Mouse (Mus musculus): Measurements from ENCODE around the gene Zap70. TPM values are rescaled to one million over a fixed set of nuclear protein-coding genes. Genes with fewer than 3 reads are reported as not detected.

Zap70 gene
- polyA plus RNA-seq, 1 experiment from 2014 or later = 0.44 TPM

- no peak overlapping the region for H3K27ac ChIP-seq
- WGBS = 86% methylated on average over 13 of the region's 13 CpGs
- no peak overlapping the region for H3K4me2 ChIP-seq
- H3K9ac ChIP-seq = no peak overlapping the region
- no peaks in the 10 kb centered on the region; the same call in 1 of the 2 replicates for H3K27me3 ChIP-seq
- no peak overlapping the region for H3K4me3 ChIP-seq (replicated peaks)
- no peak for ATAC-seq (replicated peaks; ENCODE audit: low FRiP score)
- peaks cover 11% of the 10 kb centered on the region for H3K4me1 ChIP-seq
- H3K9me3 ChIP-seq (replicated peaks) = no peaks in the 10 kb centered on the region
- no peaks in the 10 kb centered on the region for H3K36me3 ChIP-seq
Measured at GRCm38 (mm10) chr1:36780793-36781192, 19.2 kb downstream of the Zap70 start.

GRCm38 (mm10) chr1:36782476-36782875 lies 20.9 kb downstream of the Zap70 start:
- no peak overlapping the region for H3K9ac ChIP-seq
- WGBS = 76% methylated on average over 11 of the region's 11 CpGs
- no peaks in the 10 kb centered on the region; the same call in 1 of the 2 replicates for H3K27me3 ChIP-seq
- no peak overlapping the region for H3K4me2 ChIP-seq
- H3K9me3 ChIP-seq (replicated peaks) = no peaks in the 10 kb centered on the region
- ATAC-seq (replicated peaks; ENCODE audit: low FRiP score) = no peak
- H3K4me3 ChIP-seq (replicated peaks) = no peak overlapping the region
- H3K4me1 ChIP-seq = peaks cover 13% of the 10 kb centered on the region
- H3K27ac ChIP-seq = no peak overlapping the region
- H3K36me3 ChIP-seq = no peaks in the 10 kb centered on the region

- ATAC-seq (replicated peaks; ENCODE audit: low FRiP score) = peak; percentile 62
- Histone ChIP-seq H3K4me2 (peak overlapping the region; percentile 94), H3K27me3 (no peaks in the 10 kb centered on the region; the same call in 1 of the 2 replicates), H3K9me3 (replicated peaks) (no peaks in the 10 kb centered on the region), H3K4me3 (replicated peaks) (peak overlapping the region; percentile 46), H3K4me1 (peaks cover 13% of the 10 kb centered on the region), H3K9ac (peak overlapping the region; percentile 42; the same call in 1 of the 2 replicates), H3K36me3 (no peaks in the 10 kb centered on the region), H3K27ac (no peak overlapping the region)
- 4% methylated on average over 20 of the region's 20 CpGs for WGBS
Measured at GRCm38 (mm10) chr1:36784365-36785134, 23.0 kb downstream of the Zap70 start.

- peaks cover under 1% of the 10 kb centered on the region; the same call in 1 of the 2 replicates for H3K36me3 ChIP-seq
- H3K27ac ChIP-seq = no peak overlapping the region
- under 1% methylated on average over 16 of the region's 16 CpGs for WGBS
- H3K9ac ChIP-seq = peak overlapping the region; percentile 42; the same call in 1 of the 2 replicates
- peak overlapping the region; percentile 94 for H3K4me2 ChIP-seq
- H3K4me3 ChIP-seq (replicated peaks) = peak overlapping the region; percentile 46
- ATAC-seq (replicated peaks; ENCODE audit: low FRiP score) = 0 out of 2 replicates have a peak, but pooled peaks have one; percentile 17
- peaks cover 13% of the 10 kb centered on the region for H3K4me1 ChIP-seq
- no peaks in the 10 kb centered on the region for H3K9me3 ChIP-seq (replicated peaks)
- H3K27me3 ChIP-seq = no peaks in the 10 kb centered on the region; the same call in 1 of the 2 replicates
Measured at GRCm38 (mm10) chr1:36785238-36785641, 23.6 kb downstream of the Zap70 start.

- no peak overlapping the region for H3K4me2 ChIP-seq
- H3K36me3 ChIP-seq = peaks cover 10% of the 10 kb centered on the region
- no peak overlapping the region for H3K9ac ChIP-seq
- H3K27me3 ChIP-seq = no peaks in the 10 kb centered on the region; the same call in 1 of the 2 replicates
- 95% methylated on average over 7 of the region's 7 CpGs for WGBS
- H3K4me3 ChIP-seq (replicated peaks) = no peak overlapping the region
- no peak overlapping the region for H3K27ac ChIP-seq
- peaks cover 13% of the 10 kb centered on the region for H3K4me1 ChIP-seq
- no peaks in the 10 kb centered on the region for H3K9me3 ChIP-seq (replicated peaks)
- ATAC-seq (replicated peaks; ENCODE audit: low FRiP score) = no peak
Measured at GRCm38 (mm10) chr1:36786377-36786776, 24.8 kb downstream of the Zap70 start.

- H3K4me1 ChIP-seq = peaks cover 13% of the 10 kb centered on the region
- H3K9ac ChIP-seq = no peak overlapping the region
- peaks cover 40% of the 10 kb centered on the region for H3K36me3 ChIP-seq
- no peak overlapping the region for H3K4me3 ChIP-seq (replicated peaks)
- H3K27ac ChIP-seq = no peak overlapping the region
- H3K9me3 ChIP-seq (replicated peaks) = no peaks in the 10 kb centered on the region
- H3K4me2 ChIP-seq = no peak overlapping the region
- no peaks in the 10 kb centered on the region; the same call in 1 of the 2 replicates for H3K27me3 ChIP-seq
- 78% methylated on average over 8 of the region's 8 CpGs for WGBS
- no peak for ATAC-seq (replicated peaks; ENCODE audit: low FRiP score)
Measured at GRCm38 (mm10) chr1:36789416-36789815, 27.8 kb downstream of the Zap70 start.

GRCm38 (mm10) chr1:36796711-36797110 lies 35.1 kb downstream of the Zap70 start:
- WGBS = 74% methylated on average over 7 of the region's 7 CpGs
- no peaks in the 10 kb centered on the region for H3K9me3 ChIP-seq (replicated peaks)
- 0 out of 2 replicates have a peak, but pooled peaks have one; percentile 54 for ATAC-seq (replicated peaks; ENCODE audit: low FRiP score)
- H3K27me3 ChIP-seq = no peaks in the 10 kb centered on the region
- no peak overlapping the region for H3K9ac ChIP-seq
- no peak overlapping the region for H3K4me2 ChIP-seq
- H3K4me1 ChIP-seq = no peaks in the 10 kb centered on the region
- H3K36me3 ChIP-seq = peaks cover 94% of the 10 kb centered on the region
- H3K27ac ChIP-seq = no peak overlapping the region
- no peak overlapping the region for H3K4me3 ChIP-seq (replicated peaks)

- Histone ChIP-seq H3K27me3 (no peaks in the 10 kb centered on the region), H3K9me3 (replicated peaks) (no peaks in the 10 kb centered on the region), H3K4me1 (no peaks in the 10 kb centered on the region), H3K9ac (no peak overlapping the region), H3K36me3 (peaks cover 93% of the 10 kb centered on the region), H3K27ac (no peak overlapping the region), H3K4me3 (replicated peaks) (no peak overlapping the region), H3K4me2 (no peak overlapping the region)
- ATAC-seq (replicated peaks; ENCODE audit: low FRiP score) = no peak
- WGBS = 64% methylated on average over 10 of the region's 10 CpGs
Measured at GRCm38 (mm10) chr1:36797481-36797880, 35.9 kb downstream of the Zap70 start.

GRCm38 (mm10) chr1:36800379-36801011 lies 38.9 kb downstream of the Zap70 start:
- Histone ChIP-seq H3K36me3 (peaks cover 83% of the 10 kb centered on the region), H3K4me2 (no peak overlapping the region), H3K27ac (no peak overlapping the region), H3K4me3 (replicated peaks) (no peak overlapping the region), H3K27me3 (no peaks in the 10 kb centered on the region), H3K9me3 (replicated peaks) (no peaks in the 10 kb centered on the region), H3K4me1 (no peaks in the 10 kb centered on the region), H3K9ac (no peak overlapping the region)
- WGBS = 71% methylated on average over 3 of the region's 3 CpGs
- ATAC-seq (replicated peaks; ENCODE audit: low FRiP score) = no peak

- no peak for ATAC-seq (replicated peaks; ENCODE audit: low FRiP score)
- no peaks in the 10 kb centered on the region for H3K4me1 ChIP-seq
- H3K27ac ChIP-seq = no peak overlapping the region
- no peak overlapping the region for H3K4me2 ChIP-seq
- peaks cover 83% of the 10 kb centered on the region for H3K36me3 ChIP-seq
- no peaks in the 10 kb centered on the region for H3K9me3 ChIP-seq (replicated peaks)
- H3K9ac ChIP-seq = no peak overlapping the region
- WGBS = 66% methylated on average over 9 of the region's 9 CpGs
- H3K4me3 ChIP-seq (replicated peaks) = no peak overlapping the region
- no peaks in the 10 kb centered on the region for H3K27me3 ChIP-seq
Measured at GRCm38 (mm10) chr1:36804259-36804658, 42.7 kb downstream of the Zap70 start.

- Histone ChIP-seq H3K4me2 (no peak overlapping the region), H3K9me3 (replicated peaks) (no peaks in the 10 kb centered on the region), H3K4me1 (no peaks in the 10 kb centered on the region), H3K27ac (no peak overlapping the region), H3K36me3 (peaks cover 83% of the 10 kb centered on the region), H3K9ac (no peak overlapping the region), H3K27me3 (no peaks in the 10 kb centered on the region), H3K4me3 (replicated peaks) (no peak overlapping the region)
- WGBS = 91% methylated on average over 4 of the region's 4 CpGs
- no peak for ATAC-seq (replicated peaks; ENCODE audit: low FRiP score)
Measured at GRCm38 (mm10) chr1:36804833-36805232, 43.2 kb downstream of the Zap70 start.

GRCm38 (mm10) chr1:36806181-36806905 lies 44.7 kb downstream of the Zap70 start:
- Histone ChIP-seq H3K4me1 (no peaks in the 10 kb centered on the region), H3K4me2 (no peak overlapping the region), H3K4me3 (replicated peaks) (no peak overlapping the region), H3K36me3 (peaks cover 87% of the 10 kb centered on the region), H3K27me3 (no peaks in the 10 kb centered on the region), H3K9ac (no peak overlapping the region), H3K27ac (no peak overlapping the region), H3K9me3 (replicated peaks) (no peaks in the 10 kb centered on the region)
- no peak for ATAC-seq (replicated peaks; ENCODE audit: low FRiP score)
- WGBS = 94% methylated on average over 7 of the region's 7 CpGs
